Mouse (Mus musculus): ENCODE results near the gene Zmiz2. TPM values are rescaled to one million over a fixed set of nuclear protein-coding genes. Genes with fewer than 3 reads are reported as not detected.
"Not testable (repeated sequence)": the region's sequence is repeated elsewhere in the genome, so short reads cannot be mapped to it uniquely, and the experiment has no call there.

The Zmiz2 gene
- total RNA-seq, 2 experiments from 2014 or later: 33.8 to 37.0 TPM

GRCm38 (mm10) chr11:6395565-6395964 lies 6.7 kb downstream of the Zmiz2 start:
- DNase-seq: no peak

- DNase-seq: no peak
Observed at GRCm38 (mm10) chr11:6398141-6398540, 9.3 kb downstream of the Zmiz2 start.

- peak; percentile 62 to 78 for DNase-seq
Observed at GRCm38 (mm10) chr11:6402515-6403510, 13.9 kb downstream of the Zmiz2 start.

GRCm38 (mm10) chr11:6403830-6404405 lies 15.0 kb downstream of the Zmiz2 start:
- no peak for DNase-seq

- peak; percentile 48 to 49 for DNase-seq
Observed at GRCm38 (mm10) chr11:6404699-6405566, 16.1 kb downstream of the Zmiz2 start.

- DNase-seq: peak; percentile 61 to 73
Observed at GRCm38 (mm10) chr11:6405591-6406081, 16.8 kb downstream of the Zmiz2 start.

GRCm38 (mm10) chr11:6406251-6407161 lies 17.6 kb downstream of the Zmiz2 start:
- peak; percentile 85 to 88 for DNase-seq

GRCm38 (mm10) chr11:6407162-6407621 lies 18.3 kb downstream of the Zmiz2 start:
- DNase-seq: no peak

- DNase-seq: peak in 1 of 2 experiments; percentile 40
Observed at GRCm38 (mm10) chr11:6410050-6410602, 21.3 kb downstream of the Zmiz2 start.

GRCm38 (mm10) chr11:6410755-6411154 lies 21.9 kb downstream of the Zmiz2 start:
- DNase-seq: not testable (repeated sequence)

GRCm38 (mm10) chr11:6411684-6412083 lies 22.8 kb downstream of the Zmiz2 start:
- DNase-seq: peak; percentile 74 to 93

GRCm38 (mm10) chr11:6413264-6413663 lies 24.4 kb downstream of the Zmiz2 start:
- no peak for DNase-seq

GRCm38 (mm10) chr11:6414751-6415550 lies 26.1 kb downstream of the Zmiz2 start, which contains the start of gene Ppia:
TSS of gene Ppia (plus strand) at chr11:6415443.
- DNase-seq: peak in 1 of 2 experiments; percentile 42

GRCm38 (mm10) chr11:6415551-6416404 lies 26.9 kb downstream of the Zmiz2 start:
- DNase-seq: peak; percentile 98 to 100

GRCm38 (mm10) chr11:6416405-6417034 lies 27.6 kb downstream of the Zmiz2 start:
- DNase-seq: peak; percentile 82 to 88

- DNase-seq: no peak
Observed at GRCm38 (mm10) chr11:6417069-6417468, 28.2 kb downstream of the Zmiz2 start.

GRCm38 (mm10) chr11:6417490-6417889 lies 28.6 kb downstream of the Zmiz2 start:
- no peak for DNase-seq

GRCm38 (mm10) chr11:6418751-6419150 lies 29.9 kb downstream of the Zmiz2 start:
- no peak for DNase-seq
